8 mouse cellular contexts compared by ENCODE assay signal in the genomic region with DNA sequence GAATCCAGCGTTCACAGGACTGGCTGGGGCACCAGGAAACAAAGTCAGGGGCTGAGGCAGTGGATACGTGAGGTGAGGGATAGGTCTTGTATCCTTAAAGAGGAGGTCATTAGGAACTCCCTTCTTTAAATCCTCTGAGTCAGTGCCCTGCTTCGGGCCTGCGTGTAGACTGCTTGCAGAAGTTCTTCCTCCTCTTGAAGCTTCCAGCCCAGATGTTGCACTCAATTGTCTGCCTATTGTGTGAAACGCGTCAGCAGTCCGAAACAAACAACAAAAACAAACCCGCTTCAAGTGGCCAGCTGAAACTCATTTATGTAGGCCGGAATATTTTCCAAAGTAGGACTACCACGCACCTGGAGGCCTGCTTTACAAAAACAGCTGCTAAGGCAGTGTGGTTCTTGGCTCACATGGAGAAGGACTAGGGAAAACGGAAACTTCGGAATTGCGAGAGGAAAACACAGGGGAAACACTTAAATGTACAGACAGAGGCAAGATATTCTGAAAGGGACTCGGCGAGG. TPM values are rescaled to one million over a fixed set of nuclear protein-coding genes. Genes with fewer than 3 reads are reported as not detected.
DNase-seq lines count a peak whose midpoint lies in the region; ATAC-seq and TF ChIP-seq lines count a peak whose summit lies in the region.

No protein-coding gene starts in this region.

- no peak overlapping the region for H3K27ac ChIP-seq in kidney, postnatal 0 days
- H3K27ac ChIP-seq in kidney, adult 2 months (ENCODE audit: insufficient read depth, low read depth, low read length), result no peak overlapping the region
- H3K27ac ChIP-seq in forebrain, embryonic 10.5 days, result peak overlapping the region; percentile 85
- no peak overlapping the region for H3K27ac ChIP-seq in intestine, embryonic 15.5 days

- DNase-seq in kidney, postnatal 0 days (ENCODE audit: low spot score), result peak; percentile 8
- DNase-seq in kidney, adult 2 months, result no peak
- no peak for DNase-seq in forebrain, embryonic 10.5 days (ENCODE audit: extremely low spot score, low spot score)
- DNase-seq in right cerebral cortex, postnatal 14 days, result no peak
- DNase-seq in frontal cortex, postnatal 36 days (ENCODE audit: low spot score in 2 of 2), result no peak
- DNase-seq in natural killer cell, adult 2 months (ENCODE audit: low spot score in 2 of 2), result no peak

- no peak overlapping the region for H3K9ac ChIP-seq in kidney, postnatal 0 days (ENCODE audit: low read depth, low read length)
- H3K9ac ChIP-seq in intestine, embryonic 15.5 days, result no peak overlapping the region

- no peaks in the 10 kb centered on the region for H3K79me2 ChIP-seq in myocyte (ENCODE audit: control insufficient read depth, insufficient read depth)

- TF ChIP-seq POLR2A in kidney, adult 2 months (IDR thresholded peaks at IDR 0.05; ENCODE audit: low read depth, low read length), result no peak
- no peak for TF ChIP-seq POLR2A in myocyte (IDR thresholded peaks at IDR 0.05; ENCODE audit: insufficient read length, low read depth)

- no peaks in the 10 kb centered on the region for H3K4me1 ChIP-seq in kidney, postnatal 0 days (replicated peaks; ENCODE audit: insufficient read depth, low read length)
- H3K4me1 ChIP-seq in kidney, adult 2 months (ENCODE audit: control insufficient read depth, insufficient read depth, low read length), result no peaks in the 10 kb centered on the region
- H3K4me1 ChIP-seq in forebrain, embryonic 10.5 days, result peaks cover 30% of the 10 kb centered on the region
- H3K4me1 ChIP-seq in intestine, embryonic 15.5 days (replicated peaks), result peaks cover 8% of the 10 kb centered on the region; the same call in 1 of the 2 replicates

- ATAC-seq in kidney, postnatal 0 days (replicated peaks; ENCODE audit: low FRiP score, low read depth), result peak; percentile 34; the same call in 1 of the 2 replicates
- peak; percentile 14; the same call in 1 of the 2 replicates for ATAC-seq in intestine, embryonic 15.5 days

- no peak overlapping the region for H3ac ChIP-seq in myocyte (ENCODE audit: control insufficient read depth, insufficient read length)

- no peak for TF ChIP-seq CTCF in kidney, postnatal 0 days (IDR thresholded peaks at IDR 0.05; ENCODE audit: low read depth)
- no peak for TF ChIP-seq CTCF in kidney, adult 2 months (conservative IDR thresholded peaks at IDR 0.05; ENCODE audit: insufficient read depth, insufficient read length, low read depth, low read length)

- no peaks in the 10 kb centered on the region for H3K9me3 ChIP-seq in kidney, postnatal 0 days (replicated peaks; ENCODE audit: low read length)
- H3K9me3 ChIP-seq in forebrain, embryonic 10.5 days, result no peaks in the 10 kb centered on the region
- no peaks in the 10 kb centered on the region for H3K9me3 ChIP-seq in intestine, embryonic 15.5 days

- H3K4me3 ChIP-seq in kidney, postnatal 0 days (replicated peaks; ENCODE audit: low read depth, low read length), result peak overlapping the region; percentile 16; the same call in 1 of the 2 replicates
- H3K4me3 ChIP-seq in kidney, adult 2 months (ENCODE audit: insufficient read depth, low read depth, low read length), result no peak overlapping the region
- peak overlapping the region; percentile 45 for H3K4me3 ChIP-seq in forebrain, embryonic 10.5 days
- H3K4me3 ChIP-seq in intestine, embryonic 15.5 days (replicated peaks), result peak overlapping the region; percentile 20
- H3K4me3 ChIP-seq in myocyte, result peak overlapping the region; percentile 13

- 27% methylated on average over 15 of the region's 15 CpGs for WGBS in kidney, postnatal 0 days
- WGBS in kidney, adult 2 months, result 38% methylated on average over 15 of the region's 15 CpGs
- WGBS in forebrain, embryonic 10.5 days, result 18% methylated on average over 15 of the region's 15 CpGs
- 40% methylated on average over 15 of the region's 15 CpGs for WGBS in intestine, embryonic 15.5 days

- H3K4me2 ChIP-seq in kidney, postnatal 0 days (ENCODE audit: low read length), result peak overlapping the region; percentile 43
- peak overlapping the region; percentile 58 for H3K4me2 ChIP-seq in intestine, embryonic 15.5 days (replicated peaks)
- peak overlapping the region; percentile 88 for H3K4me2 ChIP-seq in myocyte (ENCODE audit: low read depth)

- no peaks in the 10 kb centered on the region for H3K36me3 ChIP-seq in kidney, postnatal 0 days (ENCODE audit: insufficient read depth, low read length)
- H3K36me3 ChIP-seq in kidney, adult 2 months (ENCODE audit: control insufficient read depth, insufficient read depth, low read length), result no peaks in the 10 kb centered on the region
- no peaks in the 10 kb centered on the region for H3K36me3 ChIP-seq in forebrain, embryonic 10.5 days (replicated peaks)
- H3K36me3 ChIP-seq in intestine, embryonic 15.5 days, result no peaks in the 10 kb centered on the region
- no peaks in the 10 kb centered on the region for H3K36me3 ChIP-seq in myocyte (ENCODE audit: control insufficient read depth, insufficient read depth)

- H3K27me3 ChIP-seq in kidney, postnatal 0 days (ENCODE audit: insufficient read depth, low read length), result no peaks in the 10 kb centered on the region
- no peaks in the 10 kb centered on the region for H3K27me3 ChIP-seq in kidney, adult 2 months (replicated peaks; ENCODE audit: control insufficient read depth, insufficient read depth, low read length)
- H3K27me3 ChIP-seq in forebrain, embryonic 10.5 days (ENCODE audit: poor library complexity, severe bottlenecking), result peaks cover 3% of the 10 kb centered on the region
- H3K27me3 ChIP-seq in intestine, embryonic 15.5 days (replicated peaks), result no peaks in the 10 kb centered on the region
- no peaks in the 10 kb centered on the region for H3K27me3 ChIP-seq in myocyte (ENCODE audit: control insufficient read depth, insufficient read depth, insufficient read length)

TF ChIP-seq in myocyte, 11 proteins besides CTCF, POLR2A, EP300 and RAD21:
- TF ChIP-seq CEBPB (IDR thresholded peaks at IDR 0.05; ENCODE audit: insufficient read depth, poor library complexity, severe bottlenecking) (no peak), TCF3 (IDR thresholded peaks at IDR 0.05; ENCODE audit: insufficient read length, low read depth) (no peak), POLR2AphosphoS2 (IDR thresholded peaks at IDR 0.05; ENCODE audit: insufficient read length, low read depth) (no peak), MYOG (IDR thresholded peaks at IDR 0.05; ENCODE audit: control insufficient read depth in 1 of 3, insufficient read depth in 1 of 3, insufficient read length in 2 of 3, low read depth in 2 of 3) (peak in 1 of 3 experiments; percentile 6), MYOD1 (IDR thresholded peaks at IDR 0.05; ENCODE audit: control insufficient read depth in 1 of 3, insufficient read length in 2 of 3, low read depth in 2 of 3) (peak in 2 of 3 experiments; percentile 35 to 45)
TF ChIP-seq in myocyte: peak in this region for 2.

RNA-seq across cellular contexts. Expression of a gene that starts 55.6 kb away (rescaled TPM):
- 142 and 143 TPM in 2 replicates for polyA plus RNA-seq in kidney, postnatal 0 days (2015; fragmentation: Nextera tagmentation; extraction: Ambion mirVana)
- 16.7 and 21.9 TPM in 2 replicates for polyA plus RNA-seq in kidney, adult 2 months (2012; rRNA removed)
- polyA plus RNA-seq in forebrain, embryonic 10.5 days (2016; fragmentation: Nextera tagmentation; extraction: Ambion mirVana), result 186 and 191 TPM in 2 replicates
- 169 and 200 TPM in 2 replicates for polyA plus RNA-seq in intestine, embryonic 15.5 days (2015; fragmentation: Nextera tagmentation; extraction: Ambion mirVana)
- 63.2 TPM for polyA plus RNA-seq in myocyte (2012; fragmentation: generic; extraction: Trizol)
